Mouse (Mus musculus) heart, embryonic 10.5 days (tissue): ENCODE measurements around the gene Pawr. TPM values are rescaled to one million over a fixed set of nuclear protein-coding genes. Genes with fewer than 3 reads are reported as not detected.
"Not testable (repeated sequence)": the region's sequence is repeated elsewhere in the genome, so short reads cannot be mapped to it uniquely, and the experiment has no call there.

ENCODE experiments used
- DNase-seq: peaks from one replicate; pipeline ENCODE4 v3.0.0-alpha.2; 2017; ENCODE audit warnings: low spot score
- H3K27ac ChIP-seq: fragments of 300-500 bp; sonication (generic); 2 replicates; pipeline ENCODE4 v1.5.1; 2016; ENCODE audit warnings: mild to moderate bottlenecking
- H3K27me3 ChIP-seq: fragments of 300-500 bp; sonication (generic); 2 replicates; pipeline ENCODE4 v1.6.1; 2016; ENCODE audit warnings: mild to moderate bottlenecking; ENCODE audit not compliant: poor library complexity, insufficient read depth, severe bottlenecking
- H3K36me3 ChIP-seq: fragments of 300-500 bp; sonication (generic); 2 replicates; pipeline ENCODE4 v1.6.1; 2016; ENCODE audit warnings: mild to moderate bottlenecking, moderate library complexity
- H3K4me1 ChIP-seq: fragments of 300-500 bp; sonication (generic); 2 replicates; pipeline ENCODE4 v1.6.1; 2016; ENCODE audit warnings: mild to moderate bottlenecking
- H3K4me3 ChIP-seq: fragments of 300-500 bp; sonication (generic); 2 replicates; pipeline ENCODE4 v1.5.1; 2016; ENCODE audit warnings: mild to moderate bottlenecking, moderate library complexity
- H3K9me3 ChIP-seq: fragments of 300-500 bp; sonication (generic); 2 replicates; pipeline ENCODE4 v1.6.1; 2016; ENCODE audit warnings: mild to moderate bottlenecking, moderate library complexity
- WGBS: fragments of 180-500 bp; shearing (Covaris S2); methylation state at CpG from one replicate; pipeline ENCODE4 v1.1.7; 2016; 5-methylcytosine and 5-hydroxymethylcytosine counted together
- polyA plus RNA-seq: library from polyadenylated mRNA; unstranded; fragments of >200 nt; fragmentation: Nextera tagmentation; extraction: Ambion mirVana; gene quantifications from 2 replicates; pipeline ENCODE4 v1.2.1, GENCODE M21; 2016

Gene Pawr
- polyA plus RNA-seq, 1 experiment from 2014 or later, result 28.3 TPM

- peaks cover 51% of the 10 kb centered on the region for H3K4me1 ChIP-seq
- H3K27me3 ChIP-seq, result no peaks in the 10 kb centered on the region
- no peak for DNase-seq
- peak overlapping the region; percentile 23; the same call in 1 of the 2 replicates for H3K27ac ChIP-seq
- 74% methylated on average over 6 of the region's 6 CpGs for WGBS
- no peaks in the 10 kb centered on the region for H3K9me3 ChIP-seq
- H3K36me3 ChIP-seq, result peaks cover 6% of the 10 kb centered on the region
- no peak overlapping the region for H3K4me3 ChIP-seq
Measured at GRCm38 (mm10) chr10:108408437-108408836, 76.5 kb downstream of the Pawr start.

GRCm38 (mm10) chr10:108408986-108409385, 77.1 kb downstream of the Pawr start:
- no peak for DNase-seq
- Histone ChIP-seq H3K9me3 (no peaks in the 10 kb centered on the region), H3K27ac (peak overlapping the region; percentile 23; the same call in 1 of the 2 replicates), H3K36me3 (peaks cover 10% of the 10 kb centered on the region), H3K27me3 (no peaks in the 10 kb centered on the region), H3K4me1 (peaks cover 46% of the 10 kb centered on the region), H3K4me3 (no peak overlapping the region)
- 70% methylated on average over 6 of the region's 6 CpGs for WGBS

GRCm38 (mm10) chr10:108409529-108409928, 77.6 kb downstream of the Pawr start:
- H3K36me3 ChIP-seq, result peaks cover 13% of the 10 kb centered on the region
- 55% methylated on average over 6 of the region's 6 CpGs for WGBS
- H3K27me3 ChIP-seq, result no peaks in the 10 kb centered on the region
- DNase-seq, result no peak
- peak overlapping the region; percentile 29; the same call in 1 of the 2 replicates for H3K27ac ChIP-seq
- peaks cover 40% of the 10 kb centered on the region for H3K4me1 ChIP-seq
- H3K9me3 ChIP-seq, result no peaks in the 10 kb centered on the region
- H3K4me3 ChIP-seq, result no peak overlapping the region

- no peak overlapping the region for H3K27ac ChIP-seq
- H3K36me3 ChIP-seq, result peaks cover 21% of the 10 kb centered on the region
- no peaks in the 10 kb centered on the region for H3K27me3 ChIP-seq
- H3K4me3 ChIP-seq, result no peak overlapping the region
- no peaks in the 10 kb centered on the region for H3K9me3 ChIP-seq
- DNase-seq, result no peak
- H3K4me1 ChIP-seq, result no peaks in the 10 kb centered on the region
- WGBS, result 88% methylated on average over 14 of the region's 14 CpGs
Measured at GRCm38 (mm10) chr10:108414936-108415635, 83.2 kb downstream of the Pawr start.

- DNase-seq, result no peak
- Histone ChIP-seq H3K36me3 (peaks cover 17% of the 10 kb centered on the region), H3K4me1 (no peaks in the 10 kb centered on the region), H3K9me3 (no peaks in the 10 kb centered on the region), H3K4me3 (no peak overlapping the region), H3K27me3 (no peaks in the 10 kb centered on the region), H3K27ac (no peak overlapping the region)
- 76% methylated on average over 5 of the region's 5 CpGs for WGBS
Measured at GRCm38 (mm10) chr10:108417448-108417847, 85.5 kb downstream of the Pawr start.

- H3K9me3 ChIP-seq, result no peaks in the 10 kb centered on the region
- no peaks in the 10 kb centered on the region for H3K27me3 ChIP-seq
- no peak overlapping the region for H3K27ac ChIP-seq
- 83% methylated on average over 10 of the region's 10 CpGs for WGBS
- no peaks in the 10 kb centered on the region for H3K36me3 ChIP-seq
- peaks cover 41% of the 10 kb centered on the region for H3K4me1 ChIP-seq
- no peak overlapping the region for H3K4me3 ChIP-seq
- no peak for DNase-seq
Measured at GRCm38 (mm10) chr10:108430553-108430952, 98.6 kb downstream of the Pawr start.

GRCm38 (mm10) chr10:108432194-108432593, 100.3 kb downstream of the Pawr start:
- WGBS, result 20% methylated on average over 10 of the region's 10 CpGs
- no peak for DNase-seq
- no peaks in the 10 kb centered on the region for H3K9me3 ChIP-seq
- peak overlapping the region; percentile 17; the same call in 1 of the 2 replicates for H3K4me3 ChIP-seq
- peaks cover 53% of the 10 kb centered on the region for H3K4me1 ChIP-seq
- no peaks in the 10 kb centered on the region for H3K27me3 ChIP-seq
- no peaks in the 10 kb centered on the region for H3K36me3 ChIP-seq
- peak overlapping the region; percentile 43 for H3K27ac ChIP-seq

GRCm38 (mm10) chr10:108433976-108434375, 102.1 kb downstream of the Pawr start:
- no peaks in the 10 kb centered on the region for H3K27me3 ChIP-seq
- H3K27ac ChIP-seq, result peak overlapping the region; percentile 65
- no peaks in the 10 kb centered on the region for H3K9me3 ChIP-seq
- 11% methylated on average over 15 of the region's 15 CpGs for WGBS
- no peak for DNase-seq
- H3K4me1 ChIP-seq, result peaks cover 59% of the 10 kb centered on the region
- H3K4me3 ChIP-seq, result peak overlapping the region; percentile 42
- H3K36me3 ChIP-seq, result no peaks in the 10 kb centered on the region

- H3K4me3 ChIP-seq, result no peak overlapping the region
- no peak for DNase-seq
- H3K27ac ChIP-seq, result no peak overlapping the region
- H3K27me3 ChIP-seq, result no peaks in the 10 kb centered on the region
- no peaks in the 10 kb centered on the region for H3K9me3 ChIP-seq
- 11% methylated on average over 5 of the region's 5 CpGs for WGBS
- peaks cover 56% of the 10 kb centered on the region for H3K4me1 ChIP-seq
- no peaks in the 10 kb centered on the region for H3K36me3 ChIP-seq
Measured at GRCm38 (mm10) chr10:108435616-108436015, 103.7 kb downstream of the Pawr start.

- no peak for DNase-seq
- Histone ChIP-seq H3K4me1 (peaks cover 55% of the 10 kb centered on the region), H3K27ac (peak overlapping the region; percentile 67; the same call in 1 of the 2 replicates), H3K4me3 (no peak overlapping the region), H3K36me3 (no peaks in the 10 kb centered on the region), H3K27me3 (no peaks in the 10 kb centered on the region), H3K9me3 (no peaks in the 10 kb centered on the region)
- WGBS, result 31% methylated on average over 8 of the region's 8 CpGs
Measured at GRCm38 (mm10) chr10:108436365-108436764, 104.4 kb downstream of the Pawr start.

GRCm38 (mm10) chr10:108440251-108440650, 108.3 kb downstream of the Pawr start:
- H3K4me1 ChIP-seq, result peaks cover 37% of the 10 kb centered on the region
- WGBS, result 91% methylated on average over 5 of the region's 5 CpGs
- not testable (repeated sequence) for H3K9me3 ChIP-seq

GRCm38 (mm10) chr10:108443931-108444876, 112.3 kb downstream of the Pawr start:
- Histone ChIP-seq H3K36me3 (no peaks in the 10 kb centered on the region), H3K4me1 (peaks cover 47% of the 10 kb centered on the region), H3K9me3 (no peaks in the 10 kb centered on the region), H3K27ac (peak overlapping the region; percentile 89), H3K4me3 (peak overlapping the region; percentile 25), H3K27me3 (no peaks in the 10 kb centered on the region)
- DNase-seq, result peak; percentile 64
- WGBS, result 51% methylated on average over 19 of the region's 19 CpGs

More at GRCm38 (mm10) chr10:108440251-108440650, 108.3 kb downstream of the Pawr start:
- DNase-seq, H3K4me3 ChIP-seq, H3K27me3 ChIP-seq, H3K36me3 ChIP-seq, H3K27ac ChIP-seq: not testable (repeated sequence)

- Histone ChIP-seq H3K4me3 (no peak overlapping the region), H3K9me3 (no peaks in the 10 kb centered on the region), H3K36me3 (no peaks in the 10 kb centered on the region), H3K27ac (peak overlapping the region; percentile 89), H3K4me1 (peaks cover 47% of the 10 kb centered on the region), H3K27me3 (no peaks in the 10 kb centered on the region)
- DNase-seq, result no peak
- WGBS, result 5% methylated on average over 4 of the region's 4 CpGs
Measured at GRCm38 (mm10) chr10:108445123-108445522, 113.2 kb downstream of the Pawr start.
